Mouse (Mus musculus): ENCODE data around the gene Spp1.

Gene Spp1

DNA sequence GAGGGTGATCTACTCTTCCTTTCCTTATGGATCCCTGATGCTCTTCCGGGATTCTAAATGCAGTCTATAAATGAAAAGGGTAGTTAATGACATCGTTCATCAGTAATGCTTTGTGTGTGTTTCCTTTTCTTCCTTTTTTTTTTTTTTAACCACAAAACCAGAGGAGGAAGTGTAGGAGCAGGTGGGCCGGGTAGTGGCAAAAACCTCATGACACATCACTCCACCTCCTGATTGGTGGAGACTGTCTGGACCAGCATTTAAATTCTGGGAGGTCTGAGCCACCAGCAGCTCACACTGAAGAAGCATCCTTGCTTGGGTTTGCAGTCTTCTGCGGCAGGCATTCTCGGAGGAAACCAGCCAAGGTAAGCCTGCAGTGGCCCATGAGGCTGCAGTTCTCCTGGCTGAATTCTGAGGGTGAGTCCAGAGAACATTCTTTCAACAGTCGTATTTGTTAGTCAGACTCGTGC is at the start of gene Spp1:
Spp1 (plus strand) TSS at position 284 of the 467 bp plus-strand sequence.
- no peak for DNase-seq (ENCODE audit: low spot score)

DNA sequence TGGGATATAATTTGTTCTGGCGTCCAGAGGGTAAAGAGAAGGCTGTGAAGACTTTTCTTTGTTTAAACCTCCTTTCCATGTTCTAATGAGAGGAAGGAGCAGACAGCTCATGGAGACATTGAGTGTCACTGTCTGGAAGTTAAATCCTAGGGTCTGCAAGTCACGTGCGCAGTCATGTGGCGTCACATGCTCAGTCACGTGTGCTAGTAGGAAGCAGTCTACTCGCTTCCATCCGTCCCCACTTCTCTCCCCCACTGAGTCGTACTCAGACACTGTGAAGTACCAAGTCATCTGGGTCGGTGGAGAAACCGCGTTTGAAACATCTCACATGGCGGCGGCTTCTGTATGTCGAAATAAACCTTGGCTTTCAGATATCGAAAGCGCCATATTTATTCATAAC is 49.4 kb upstream of the Spp1 start:
- no peak for DNase-seq (ENCODE audit: low spot score)

DNA sequence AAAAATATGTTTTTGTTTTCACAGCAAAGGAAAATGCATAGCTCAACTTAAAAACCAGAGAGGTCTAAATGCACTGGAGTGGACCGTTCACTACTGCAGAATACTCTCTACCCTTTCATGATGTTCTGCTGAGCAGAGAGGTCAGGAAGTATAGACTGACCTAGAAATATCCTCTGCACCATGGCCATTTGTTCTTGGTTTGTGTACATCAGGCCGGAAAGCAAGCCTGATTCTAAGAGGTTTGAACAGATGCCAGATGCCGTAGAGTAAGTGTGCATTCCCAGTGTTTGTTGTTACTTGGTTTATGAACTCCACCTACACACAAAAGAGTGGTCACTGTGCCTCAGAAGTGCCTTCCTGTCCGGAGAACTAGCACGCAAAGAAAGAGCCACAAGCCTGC is 48.0 kb upstream of the Spp1 start:
- no peak for DNase-seq (ENCODE audit: low spot score)

DNA sequence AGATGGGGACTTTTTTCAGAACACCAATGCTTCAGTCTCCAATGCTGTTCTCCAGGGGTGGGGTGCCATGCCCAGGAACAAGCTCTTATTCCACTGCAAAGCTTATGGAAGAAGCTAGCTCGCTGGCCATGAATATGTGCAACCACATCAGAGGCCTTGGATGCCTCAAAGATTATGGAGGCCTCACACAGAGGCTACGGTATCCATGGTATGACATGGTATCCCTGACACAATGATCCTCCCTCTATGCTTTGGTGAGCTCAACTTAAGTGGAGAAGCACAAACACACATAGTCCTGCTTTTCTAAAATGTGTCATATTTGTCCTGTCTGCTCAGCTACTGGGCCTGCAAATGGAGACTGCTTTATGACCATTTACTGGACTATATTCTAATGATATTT is 44.0 kb upstream of the Spp1 start:
- DNase-seq (ENCODE audit: low spot score) = no peak

DNA sequence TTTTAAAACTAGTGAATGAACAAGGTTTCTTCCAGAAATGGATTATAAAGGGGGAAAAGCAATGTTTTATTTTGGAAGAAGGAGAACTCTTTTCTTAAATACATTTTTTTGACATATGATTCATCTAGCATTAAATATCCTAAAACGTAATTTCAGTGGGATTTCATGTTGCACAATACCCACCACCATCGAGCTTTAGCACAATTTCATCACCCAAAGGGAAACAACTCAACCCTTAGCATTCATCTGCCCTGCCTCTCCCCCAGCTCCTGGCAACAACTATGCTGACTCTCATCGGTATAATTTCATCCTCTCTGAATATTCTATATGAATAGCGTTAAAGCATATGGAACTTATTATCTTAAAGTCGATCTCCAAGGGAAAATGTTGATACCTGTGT is 42.1 kb upstream of the Spp1 start:
- no peak for DNase-seq (ENCODE audit: low spot score)

DNA sequence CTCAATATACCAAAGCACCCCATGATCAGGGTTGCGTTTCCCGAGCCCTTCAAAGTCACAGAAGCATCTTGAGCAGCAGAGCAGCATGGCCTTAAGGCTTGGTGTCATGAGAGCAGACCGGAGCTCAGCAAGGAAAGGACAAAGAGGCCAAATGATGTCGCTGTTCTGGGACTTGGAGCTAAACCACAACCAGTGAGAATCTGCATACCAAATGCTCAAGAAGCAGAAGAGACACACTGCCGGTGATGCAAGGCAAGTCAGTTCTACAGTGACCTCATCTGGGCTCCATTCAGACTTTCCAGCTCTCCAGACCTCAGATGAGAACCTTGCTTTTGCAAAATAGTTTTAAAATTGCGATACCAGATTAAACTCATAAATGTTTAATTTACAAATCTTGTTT is 38.6 kb upstream of the Spp1 start:
- DNase-seq (ENCODE audit: low spot score) = no peak

DNA sequence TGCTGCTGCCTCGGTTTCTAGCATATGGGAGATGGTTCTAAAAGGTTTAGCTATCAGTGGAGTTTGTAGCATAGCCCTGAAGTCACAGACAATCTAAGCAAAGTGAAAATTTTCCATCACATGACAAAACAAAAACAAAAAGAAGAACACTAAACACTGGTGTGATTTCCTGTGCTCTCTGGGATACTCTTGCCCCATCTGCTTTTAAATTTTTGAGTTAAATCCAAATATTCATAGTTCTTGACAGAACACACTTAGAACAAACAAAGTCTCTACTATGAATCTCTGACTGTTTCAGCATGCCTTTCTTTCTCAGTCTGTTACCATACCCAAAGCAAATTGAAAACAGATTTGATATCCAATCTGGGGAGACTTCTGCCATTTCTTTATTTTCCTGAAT is 36.9 kb upstream of the Spp1 start:
- peak; percentile 16 for DNase-seq (ENCODE audit: low spot score)

DNA sequence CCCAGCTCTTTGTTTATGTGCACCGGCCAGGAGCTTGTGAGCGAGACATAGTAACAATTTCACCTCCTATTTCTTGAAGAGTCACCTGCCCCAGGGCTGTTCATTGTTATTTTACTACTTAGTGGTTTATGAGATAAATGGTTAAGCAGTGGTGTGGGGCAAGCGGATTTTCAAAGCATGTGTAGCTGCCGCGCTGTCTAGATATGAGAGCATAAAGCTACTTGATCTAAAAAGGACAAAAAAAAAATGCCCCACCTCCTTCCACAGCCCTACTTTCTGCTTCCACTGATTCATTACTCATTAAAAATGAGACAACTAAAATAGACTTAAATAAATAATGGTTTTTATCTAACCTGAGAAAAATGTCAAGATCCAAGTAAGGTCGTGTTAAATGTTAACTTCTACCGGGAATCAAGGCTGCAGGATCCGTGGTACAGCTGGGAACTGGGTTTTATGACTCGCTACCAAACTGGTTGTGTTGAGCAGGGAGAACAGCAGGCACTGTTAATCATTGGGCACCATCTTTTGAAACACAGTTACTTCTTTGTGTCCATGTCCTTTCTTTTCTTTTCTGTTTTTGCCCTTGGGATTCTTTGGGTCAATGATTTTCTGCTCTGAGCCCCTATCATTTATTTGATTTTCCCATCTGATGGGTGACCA is 35.5 kb upstream of the Spp1 start:
- DNase-seq (ENCODE audit: low spot score) = no peak

DNA sequence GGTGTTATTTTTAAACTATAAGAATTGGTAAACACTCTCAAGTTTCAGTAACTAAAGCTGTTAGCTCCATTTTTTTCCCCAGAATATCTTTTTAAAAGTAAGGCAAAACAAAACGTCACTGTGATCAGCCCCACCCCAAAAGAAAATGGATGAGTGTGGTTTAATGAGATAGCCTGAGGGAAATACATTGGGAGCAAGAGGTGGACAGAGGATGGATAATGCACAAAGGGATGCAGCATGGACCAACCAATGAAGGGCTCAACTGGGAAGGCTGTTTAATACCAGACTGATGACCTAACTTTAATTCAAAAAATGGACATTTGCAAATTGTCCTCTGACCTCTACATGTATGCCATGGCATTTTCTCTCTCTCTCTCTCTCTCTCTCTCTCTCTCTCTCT is 34.9 kb upstream of the Spp1 start:
- no peak for DNase-seq (ENCODE audit: low spot score)

DNA sequence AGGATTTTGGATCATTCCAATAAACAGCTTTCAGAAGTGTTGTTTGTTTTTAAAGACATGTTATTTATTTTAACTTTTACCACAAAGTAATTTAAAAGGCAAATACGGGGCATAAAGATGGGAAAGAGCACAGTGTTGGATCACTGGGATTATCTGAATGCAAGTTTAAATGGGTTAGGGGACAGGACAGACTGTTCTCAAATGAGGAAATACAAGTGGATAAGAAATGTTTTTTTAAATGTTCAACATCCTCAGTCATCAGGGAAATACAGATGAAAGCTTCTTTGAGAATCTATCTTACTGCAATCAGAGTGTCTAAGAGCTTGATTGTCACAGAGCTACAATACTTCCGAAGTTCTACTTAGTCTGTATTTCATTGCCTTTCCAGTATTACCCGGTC is 32.3 kb upstream of the Spp1 start:
- peak; percentile 14 for DNase-seq (ENCODE audit: low spot score)

DNA sequence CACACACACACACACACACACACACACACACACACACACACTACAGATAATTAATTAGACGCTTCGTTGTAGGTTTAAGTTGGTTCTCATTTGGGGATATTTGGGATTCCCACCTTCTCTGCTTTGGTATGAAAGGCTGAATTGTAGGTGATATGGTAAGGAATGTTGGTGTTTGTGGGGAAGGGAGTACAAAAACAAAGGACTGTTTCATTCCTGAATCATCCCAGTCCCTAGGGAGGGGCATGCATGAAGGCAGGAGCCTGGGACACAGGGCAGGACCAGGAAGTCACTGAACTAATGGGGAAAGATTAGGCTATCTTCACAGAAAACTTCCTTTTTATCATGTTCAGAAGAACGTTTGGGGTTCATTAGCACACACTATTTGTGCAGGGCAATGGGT is 31.6 kb upstream of the Spp1 start:
- DNase-seq (ENCODE audit: low spot score) = no peak

DNA sequence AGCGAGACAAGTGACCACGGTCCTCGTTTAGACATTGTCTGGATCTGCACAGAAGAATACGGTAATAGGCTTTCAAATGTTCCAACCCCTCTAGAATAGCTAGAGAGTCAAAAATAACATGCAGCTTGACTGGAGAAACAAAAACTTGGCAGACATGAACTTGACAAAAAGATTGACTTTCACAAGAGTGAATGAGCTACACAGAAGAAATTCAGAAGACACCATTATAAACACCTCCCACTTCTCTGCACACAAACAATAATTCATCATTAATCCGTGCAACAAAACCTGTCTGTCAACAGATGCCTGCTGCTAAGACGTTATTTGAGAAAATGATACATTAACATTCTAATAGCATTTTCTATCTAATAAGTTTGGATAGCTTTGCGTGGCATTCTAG is 30.4 kb upstream of the Spp1 start:
- DNase-seq (ENCODE audit: low spot score) = no peak

DNA sequence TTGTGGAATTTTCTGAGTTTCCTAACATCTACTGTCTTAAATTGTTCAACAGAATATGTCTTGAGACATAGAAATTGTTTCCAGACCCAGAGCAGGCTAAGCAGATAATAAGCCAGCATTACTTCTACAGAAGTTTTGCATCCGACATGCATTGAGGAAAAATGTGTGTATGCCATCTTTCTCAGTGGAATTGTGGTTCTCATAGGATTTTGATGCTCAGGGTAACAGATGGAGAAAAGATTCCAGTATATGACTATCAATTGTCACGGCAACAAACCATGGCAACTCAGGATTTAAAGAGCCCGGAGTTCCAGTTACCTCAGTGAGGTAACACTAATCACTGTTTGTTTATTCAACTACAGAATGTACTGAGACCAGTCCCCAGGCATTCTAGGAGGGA is 29.9 kb upstream of the Spp1 start:
- DNase-seq (ENCODE audit: low spot score) = no peak

DNA sequence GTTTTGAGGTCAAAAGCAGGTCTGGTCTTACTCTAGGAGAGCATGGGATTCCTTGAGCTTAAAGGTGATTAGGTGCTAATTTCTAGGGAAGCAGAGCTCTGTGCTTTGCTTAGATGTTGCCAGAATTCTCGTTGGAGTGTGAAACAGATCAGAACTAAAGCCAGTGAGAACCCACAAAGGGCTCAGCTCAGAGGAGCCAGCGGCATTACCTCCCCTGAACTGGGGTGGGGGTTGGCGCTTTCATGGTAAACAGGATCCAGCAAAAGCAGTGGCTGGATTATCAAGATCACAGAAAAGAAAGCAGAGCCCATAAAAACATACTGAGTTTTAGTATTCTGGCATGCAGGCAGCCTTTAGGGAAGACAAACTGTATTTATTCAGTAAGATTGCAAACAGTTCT is 28.2 kb upstream of the Spp1 start:
- DNase-seq (ENCODE audit: low spot score) = no peak

DNA sequence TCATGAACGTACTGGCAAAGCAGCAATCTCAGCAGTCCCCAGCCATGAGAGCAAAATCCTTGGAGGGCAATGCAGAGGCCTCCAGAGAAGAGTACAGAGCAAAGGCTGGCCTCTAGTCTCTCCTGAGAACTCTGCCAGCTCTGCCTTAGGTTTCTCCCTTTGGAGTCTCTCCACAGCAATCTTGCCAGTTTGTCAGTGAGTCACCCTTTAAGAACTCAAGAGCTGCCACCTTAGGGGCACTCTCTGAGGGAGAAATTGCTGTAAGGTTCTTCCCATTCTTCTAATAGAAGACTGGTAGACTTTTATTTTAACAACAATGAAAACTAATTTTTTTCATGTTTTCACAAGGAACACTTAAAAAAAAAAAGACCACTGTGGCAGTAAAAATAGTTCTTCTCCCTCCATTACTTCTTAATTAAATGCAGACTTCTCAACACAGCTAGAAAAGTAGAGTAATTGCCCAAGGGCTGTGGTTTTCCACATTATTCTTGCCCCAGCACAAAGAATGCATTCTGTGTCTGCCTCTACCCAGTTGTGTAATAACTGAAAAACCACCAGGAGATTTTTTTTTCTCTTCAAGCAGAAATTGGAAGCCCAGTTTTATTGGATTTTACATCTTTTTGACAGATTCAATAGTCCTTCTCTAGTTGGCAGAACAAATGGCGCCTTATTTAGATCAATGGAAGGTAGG is 27.2 kb upstream of the Spp1 start:
- DNase-seq (ENCODE audit: low spot score) = no peak

DNA sequence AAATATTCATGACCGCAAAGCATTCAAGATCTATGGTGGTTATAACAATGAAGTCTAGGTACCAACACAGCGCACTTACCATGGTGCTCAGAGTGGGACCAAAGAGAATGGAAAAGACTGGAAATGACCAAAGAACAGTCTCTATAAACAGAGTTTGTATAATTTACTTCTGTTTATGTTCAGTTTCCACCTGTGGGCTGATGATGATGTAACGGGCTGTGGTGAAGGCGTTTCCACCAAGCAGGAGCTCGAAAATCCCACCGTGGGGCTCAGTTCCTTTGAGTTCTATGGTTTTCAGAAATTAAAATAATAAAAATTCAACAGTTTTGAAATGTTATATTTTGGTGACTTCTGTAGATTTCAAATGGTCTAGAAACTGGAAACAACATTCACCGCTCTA is 26.4 kb upstream of the Spp1 start:
- no peak for DNase-seq (ENCODE audit: low spot score)

DNA sequence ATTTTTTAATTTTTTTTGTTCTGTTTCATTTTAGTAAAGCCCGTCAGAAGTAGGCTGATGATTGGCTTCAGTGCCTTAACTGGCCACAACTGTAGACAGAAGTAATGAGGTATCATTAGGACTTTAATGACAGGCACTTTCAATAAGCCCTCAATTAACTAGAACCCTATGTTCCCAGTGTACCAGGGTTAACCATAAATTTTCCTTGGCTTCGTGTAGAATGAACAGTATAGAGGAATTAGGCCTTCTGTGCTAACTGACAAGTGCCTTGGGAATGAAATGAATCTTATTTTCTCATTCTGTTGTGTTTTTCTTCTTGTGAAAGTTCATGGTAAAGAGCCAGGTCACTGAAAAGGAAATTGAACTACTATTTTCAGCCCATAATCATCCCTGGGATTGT is 18.9 kb upstream of the Spp1 start:
- no peak for DNase-seq (ENCODE audit: low spot score)

DNA sequence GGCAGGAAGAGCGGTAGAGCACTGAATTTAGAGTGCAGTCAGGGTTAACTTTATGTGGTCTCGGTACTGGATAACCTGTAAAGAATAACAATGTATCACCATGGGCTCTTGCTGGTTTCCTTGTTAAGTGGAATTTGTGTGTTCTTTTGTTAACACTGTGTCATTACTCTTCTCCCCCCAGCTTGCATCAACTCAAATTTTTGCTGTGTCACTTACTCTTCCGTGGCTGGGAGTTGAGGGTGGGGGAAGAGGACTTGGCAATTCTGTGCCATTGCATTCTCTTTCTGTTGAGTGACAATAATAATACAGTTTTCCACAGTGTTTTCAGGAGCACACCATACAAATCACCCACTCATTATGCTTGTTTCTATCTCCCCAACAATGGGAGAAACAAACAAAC is 17.9 kb upstream of the Spp1 start:
- no peak for DNase-seq (ENCODE audit: low spot score)

DNA sequence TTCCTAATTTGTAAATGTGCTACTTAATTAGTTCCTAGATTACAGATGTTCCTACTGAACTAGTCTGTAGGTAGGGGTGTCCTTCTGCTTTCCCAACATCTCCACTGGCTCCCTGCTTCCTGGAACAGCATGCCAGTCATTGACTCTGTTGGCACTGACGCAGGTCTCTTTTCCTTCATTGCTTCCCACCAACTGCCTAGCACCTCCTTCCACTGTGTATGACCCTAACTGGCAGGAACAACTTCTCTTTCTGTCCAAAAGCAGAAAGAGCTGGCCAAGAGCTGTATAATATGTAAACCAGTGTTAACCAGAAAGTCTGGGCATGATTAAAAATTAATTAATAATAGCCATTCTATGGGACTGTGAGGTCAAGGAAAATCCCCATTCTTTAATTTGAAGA is 17.2 kb upstream of the Spp1 start:
- DNase-seq (ENCODE audit: low spot score) = no peak

DNA sequence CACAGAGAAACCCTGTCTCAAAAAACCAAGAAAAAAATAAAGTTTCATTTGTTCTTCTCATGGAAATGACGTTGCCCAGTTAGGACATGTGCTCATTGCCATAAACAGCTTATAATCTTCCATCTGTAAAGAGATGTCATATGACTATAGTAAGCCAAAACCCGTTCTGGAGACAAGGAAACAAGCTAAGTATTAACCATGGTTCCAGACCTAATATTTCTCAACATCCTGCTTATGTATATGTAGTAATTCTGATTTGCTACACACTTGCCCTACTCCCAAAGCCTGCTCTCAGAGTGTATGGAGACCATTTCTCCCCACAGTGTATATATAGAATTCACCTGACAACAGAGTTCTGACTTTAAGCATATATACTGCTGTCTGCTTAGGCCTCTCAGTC is 12.9 kb upstream of the Spp1 start:
- no peak for DNase-seq (ENCODE audit: low spot score)

DNA sequence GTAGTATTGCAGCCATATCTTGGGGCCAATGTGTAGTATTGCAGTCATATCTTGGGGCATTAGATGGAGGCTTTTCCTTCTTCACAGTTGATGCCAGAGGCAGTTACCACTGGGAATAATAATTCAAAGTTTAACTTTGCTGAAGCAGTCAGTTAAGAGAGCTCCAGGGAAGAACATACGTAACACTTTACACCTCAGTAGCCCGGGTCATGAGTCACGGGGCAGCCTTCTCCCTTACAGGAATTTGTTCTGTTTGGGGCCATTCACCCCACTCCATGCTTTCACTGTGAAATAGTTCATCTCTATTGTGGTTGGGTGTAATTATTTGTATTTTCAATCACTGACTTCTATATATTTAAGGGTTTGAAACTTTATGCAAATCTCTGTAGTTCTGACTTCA is 11.1 kb upstream of the Spp1 start:
- no peak for DNase-seq (ENCODE audit: low spot score)

DNA sequence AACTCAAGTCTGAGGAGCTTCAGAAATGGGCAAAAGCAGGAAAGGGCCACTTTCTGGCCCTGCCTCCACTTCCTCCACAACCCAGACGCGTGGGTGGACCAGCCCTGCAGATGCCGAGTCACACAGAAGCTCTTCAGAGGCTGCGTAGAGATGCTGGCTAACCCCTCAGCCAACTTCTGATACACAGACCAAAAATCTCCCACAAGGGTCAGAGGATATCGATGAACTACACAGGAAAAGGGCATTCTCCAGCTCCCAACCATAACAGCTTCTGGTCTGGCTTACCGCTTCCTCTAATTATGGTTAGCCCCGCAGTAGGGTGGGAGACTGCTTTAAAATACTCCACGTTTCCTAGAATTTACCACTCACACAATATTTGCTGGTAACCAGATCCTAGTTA is 9.0 kb upstream of the Spp1 start:
- no peak for DNase-seq (ENCODE audit: low spot score)

DNA sequence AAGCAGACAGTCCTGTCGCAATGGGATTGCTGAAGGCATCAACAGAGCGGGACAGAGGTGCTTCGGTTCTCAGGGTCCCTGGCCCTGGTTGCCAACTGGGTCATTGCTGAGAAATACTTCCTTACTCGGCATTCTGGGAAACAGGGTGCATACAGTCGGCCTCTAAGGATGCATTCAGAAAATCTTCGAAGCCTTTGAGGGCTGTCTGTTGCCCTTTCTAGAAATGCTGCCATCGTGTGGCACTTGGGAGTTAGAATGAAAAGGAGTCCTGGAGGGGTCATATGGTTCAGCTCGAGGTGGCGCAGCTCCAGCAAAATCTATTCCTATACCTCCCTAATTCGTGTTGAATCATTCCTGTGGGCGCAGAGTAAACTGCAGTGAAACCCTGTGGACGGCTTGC is 2.0 kb upstream of the Spp1 start:
- DNase-seq (ENCODE audit: low spot score) = peak; percentile 13

DNA sequence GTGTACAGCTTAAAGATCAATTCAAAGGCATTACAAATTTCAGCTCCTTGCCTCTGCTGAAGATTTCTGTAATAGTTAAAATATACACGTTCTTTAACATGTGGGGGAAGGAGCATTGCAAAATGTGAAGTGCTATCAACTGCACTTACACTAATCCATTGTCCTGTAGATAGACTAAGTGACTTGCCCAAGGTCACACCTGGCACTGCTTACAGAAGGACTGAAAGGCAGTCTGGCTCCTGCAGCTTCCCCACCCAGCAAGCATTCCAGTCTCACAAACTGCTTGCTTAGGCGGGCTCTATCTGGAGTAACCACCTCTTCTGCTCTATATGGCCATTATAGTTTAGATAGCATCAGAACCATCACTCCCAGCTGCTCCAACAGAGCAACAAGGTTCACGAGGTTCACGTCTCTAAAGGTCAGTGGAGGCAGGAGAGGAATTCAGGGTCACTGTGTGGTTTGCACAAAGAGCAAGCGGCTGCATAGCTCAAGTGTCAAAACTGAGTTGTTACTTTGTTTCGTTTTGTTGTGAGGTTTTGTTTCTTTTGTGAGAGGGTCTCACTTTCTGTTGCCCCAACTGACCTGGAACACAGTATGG is 851 bp upstream of the Spp1 start:
- no peak for DNase-seq (ENCODE audit: low spot score)
